Mouse (Mus musculus) forebrain, embryonic 15.5 days (tissue): ENCODE data around the gene Gm20696. TPM values are rescaled to one million over a fixed set of nuclear protein-coding genes. Genes with fewer than 3 reads are reported as not detected.

Experiments
- ATAC-seq: fragments of 200-750 bp; cut with Nextera tagmentation; replicated peaks from 2 replicates; pipeline ENCODE4 v1.8.0; 2017; ENCODE audit warnings: mild to moderate bottlenecking, moderate TSS enrichment, moderate library complexity
- H3K27ac ChIP-seq: fragments of 300-500 bp; sonication (generic); replicated peaks from 2 replicates; pipeline ENCODE4 v1.5.1; 2015; ENCODE audit warnings: mild to moderate bottlenecking, inconsistent platforms
- H3K27me3 ChIP-seq: fragments of 300-500 bp; sonication (generic); 2 replicates; pipeline ENCODE4 v1.6.1; 2015; ENCODE audit warnings: inconsistent platforms
- H3K36me3 ChIP-seq: fragments of 300-500 bp; sonication (generic); 2 replicates; pipeline ENCODE4 v1.6.1; 2015; ENCODE audit warnings: mild to moderate bottlenecking, inconsistent platforms
- H3K4me1 ChIP-seq: fragments of 300-500 bp; sonication (generic); 2 replicates; pipeline ENCODE4 v1.6.1; 2015; ENCODE audit warnings: inconsistent platforms
- H3K4me2 ChIP-seq: fragments of 300-500 bp; sonication (generic); replicated peaks from 2 replicates; pipeline ENCODE4 v1.6.1; 2015; ENCODE audit warnings: mild to moderate bottlenecking, inconsistent platforms
- H3K4me3 ChIP-seq: fragments of 300-500 bp; sonication (generic); 2 replicates; pipeline ENCODE4 v1.5.1; 2015; ENCODE audit warnings: mild to moderate bottlenecking, inconsistent platforms
- H3K9ac ChIP-seq: fragments of 300-500 bp; sonication (generic); replicated peaks from 2 replicates; pipeline ENCODE4 v1.6.1; 2015; ENCODE audit warnings: mild to moderate bottlenecking, inconsistent platforms
- H3K9me3 ChIP-seq: fragments of 300-500 bp; sonication (generic); 2 replicates; pipeline ENCODE4 v1.6.1; 2016; ENCODE audit warnings: inconsistent platforms
- WGBS: fragments of 180-500 bp; shearing (Covaris S2); methylation state at CpG from one replicate; pipeline ENCODE4 v1.1.7; 2015; ENCODE audit warnings: mixed read lengths; 5-methylcytosine and 5-hydroxymethylcytosine counted together
- polyA plus RNA-seq: library from polyadenylated mRNA; unstranded; fragments of >200 nt; fragmentation: Nextera tagmentation; extraction: Ambion mirVana; gene quantifications from 2 replicates; pipeline ENCODE4 v1.2.1, GENCODE M21; 2015

Gene Gm20696
- polyA plus RNA-seq, 1 experiment from 2014 or later: 5.8 TPM

GRCm38 (mm10) chr6:99372016-99372415 lies 294.6 kb downstream of the Gm20696 start:
- Histone ChIP-seq H3K27ac (no peak overlapping the region), H3K9me3 (no peaks in the 10 kb centered on the region), H3K4me2 (no peak overlapping the region), H3K27me3 (no peaks in the 10 kb centered on the region), H3K9ac (no peak overlapping the region), H3K4me1 (peaks cover 30% of the 10 kb centered on the region), H3K36me3 (no peaks in the 10 kb centered on the region), H3K4me3 (no peak overlapping the region)
- WGBS: 91% methylated on average over 6 of the region's 6 CpGs
- no peak for ATAC-seq

GRCm38 (mm10) chr6:99369931-99370330 lies 296.7 kb downstream of the Gm20696 start:
- Histone ChIP-seq H3K27ac (no peak overlapping the region), H3K4me1 (peaks cover 9% of the 10 kb centered on the region), H3K27me3 (no peaks in the 10 kb centered on the region), H3K9ac (no peak overlapping the region), H3K36me3 (no peaks in the 10 kb centered on the region), H3K4me3 (no peak overlapping the region), H3K4me2 (no peak overlapping the region), H3K9me3 (no peaks in the 10 kb centered on the region)
- WGBS: 82% methylated on average over 2 of the region's 2 CpGs
- ATAC-seq: no peak

- Histone ChIP-seq H3K9ac (no peak overlapping the region), H3K27me3 (no peaks in the 10 kb centered on the region), H3K4me1 (peaks cover 6% of the 10 kb centered on the region; the same call in 1 of the 2 replicates), H3K27ac (no peak overlapping the region), H3K4me3 (no peak overlapping the region), H3K36me3 (no peaks in the 10 kb centered on the region), H3K4me2 (no peak overlapping the region), H3K9me3 (no peaks in the 10 kb centered on the region)
- no peak for ATAC-seq
- WGBS: 81% methylated on average over 3 of the region's 3 CpGs
Measured at GRCm38 (mm10) chr6:99369156-99369555, 297.4 kb downstream of the Gm20696 start.

GRCm38 (mm10) chr6:99368118-99368753 lies 298.4 kb downstream of the Gm20696 start:
- Histone ChIP-seq H3K36me3 (no peaks in the 10 kb centered on the region), H3K9me3 (no peaks in the 10 kb centered on the region), H3K27ac (no peak overlapping the region), H3K4me1 (peaks cover 4% of the 10 kb centered on the region; the same call in 1 of the 2 replicates), H3K27me3 (no peaks in the 10 kb centered on the region), H3K4me2 (no peak overlapping the region), H3K4me3 (no peak overlapping the region), H3K9ac (no peak overlapping the region)
- WGBS: 90% methylated on average over 4 of the region's 4 CpGs
- no peak for ATAC-seq

- Histone ChIP-seq H3K9ac (no peak overlapping the region), H3K4me1 (peaks cover 4% of the 10 kb centered on the region; the same call in 1 of the 2 replicates), H3K4me3 (no peak overlapping the region), H3K4me2 (no peak overlapping the region), H3K27ac (peak overlapping the region; percentile 67), H3K36me3 (no peaks in the 10 kb centered on the region), H3K27me3 (no peaks in the 10 kb centered on the region), H3K9me3 (no peaks in the 10 kb centered on the region)
- WGBS: 54% methylated on average over 6 of the region's 6 CpGs
- no peak for ATAC-seq
Measured at GRCm38 (mm10) chr6:99364545-99364944, 302.1 kb downstream of the Gm20696 start.

- no peaks in the 10 kb centered on the region for H3K27me3 ChIP-seq
- no peak overlapping the region for H3K4me2 ChIP-seq
- no peak overlapping the region for H3K9ac ChIP-seq
- no peak overlapping the region for H3K27ac ChIP-seq
- no peak overlapping the region for H3K4me3 ChIP-seq
- no peak for ATAC-seq
- no peaks in the 10 kb centered on the region for H3K9me3 ChIP-seq
- no peaks in the 10 kb centered on the region for H3K36me3 ChIP-seq
- peaks cover 4% of the 10 kb centered on the region; the same call in 1 of the 2 replicates for H3K4me1 ChIP-seq
- 93% methylated on average over 4 of the region's 4 CpGs for WGBS
Measured at GRCm38 (mm10) chr6:99360581-99360980, 306.0 kb downstream of the Gm20696 start.

- no peaks in the 10 kb centered on the region for H3K9me3 ChIP-seq
- 81% methylated on average over 6 of the region's 6 CpGs for WGBS
- H3K36me3 ChIP-seq: no peaks in the 10 kb centered on the region
- H3K4me1 ChIP-seq: peaks cover 7% of the 10 kb centered on the region; the same call in 1 of the 2 replicates
- H3K4me2 ChIP-seq: no peak overlapping the region
- H3K27me3 ChIP-seq: no peaks in the 10 kb centered on the region
- no peak overlapping the region for H3K27ac ChIP-seq
- H3K9ac ChIP-seq: no peak overlapping the region
- no peak for ATAC-seq
- no peak overlapping the region for H3K4me3 ChIP-seq
Measured at GRCm38 (mm10) chr6:99359765-99360499, 306.7 kb downstream of the Gm20696 start.

- 89% methylated on average over 9 of the region's 9 CpGs for WGBS
- no peaks in the 10 kb centered on the region for H3K9me3 ChIP-seq
- H3K4me1 ChIP-seq: 0 out of 2 replicates have a peak, but pooled peaks cover 3% of the 10 kb centered on the region
- ATAC-seq: no peak
- H3K27me3 ChIP-seq: no peaks in the 10 kb centered on the region
- no peaks in the 10 kb centered on the region for H3K36me3 ChIP-seq
- no peak overlapping the region for H3K4me2 ChIP-seq
- H3K27ac ChIP-seq: no peak overlapping the region
- no peak overlapping the region for H3K9ac ChIP-seq
- no peak overlapping the region for H3K4me3 ChIP-seq
Measured at GRCm38 (mm10) chr6:99359036-99359698, 307.4 kb downstream of the Gm20696 start.

- H3K4me1 ChIP-seq: 0 out of 2 replicates have a peak, but pooled peaks cover 3% of the 10 kb centered on the region
- no peaks in the 10 kb centered on the region for H3K9me3 ChIP-seq
- no peaks in the 10 kb centered on the region for H3K36me3 ChIP-seq
- H3K4me2 ChIP-seq: no peak overlapping the region
- H3K27me3 ChIP-seq: no peaks in the 10 kb centered on the region
- H3K27ac ChIP-seq: no peak overlapping the region
- H3K9ac ChIP-seq: no peak overlapping the region
- WGBS: 95% methylated on average over 2 of the region's 2 CpGs
- no peak for ATAC-seq
- H3K4me3 ChIP-seq: no peak overlapping the region
Measured at GRCm38 (mm10) chr6:99357931-99358330, 308.7 kb downstream of the Gm20696 start.

GRCm38 (mm10) chr6:99354338-99354737 lies 312.3 kb downstream of the Gm20696 start:
- 75% methylated on average over 2 of the region's 2 CpGs for WGBS

GRCm38 (mm10) chr6:99353441-99353840 lies 313.2 kb downstream of the Gm20696 start:
- Histone ChIP-seq H3K36me3 (no peaks in the 10 kb centered on the region), H3K9me3 (no peaks in the 10 kb centered on the region), H3K9ac (no peak overlapping the region), H3K27ac (no peak overlapping the region), H3K4me3 (no peak overlapping the region), H3K4me1 (0 out of 2 replicates have a peak, but pooled peaks cover 3% of the 10 kb centered on the region), H3K4me2 (no peak overlapping the region), H3K27me3 (no peaks in the 10 kb centered on the region)
- WGBS: 83% methylated on average over 2 of the region's 2 CpGs
- ATAC-seq: no peak

More at GRCm38 (mm10) chr6:99354338-99354737, 312.3 kb downstream of the Gm20696 start:
- no peak for ATAC-seq
- Histone ChIP-seq H3K36me3 (no peaks in the 10 kb centered on the region), H3K4me1 (0 out of 2 replicates have a peak, but pooled peaks cover 3% of the 10 kb centered on the region), H3K27me3 (no peaks in the 10 kb centered on the region), H3K9ac (no peak overlapping the region), H3K9me3 (no peaks in the 10 kb centered on the region), H3K4me2 (no peak overlapping the region), H3K27ac (no peak overlapping the region), H3K4me3 (no peak overlapping the region)

GRCm38 (mm10) chr6:99350566-99350965 lies 316.0 kb downstream of the Gm20696 start:
- Histone ChIP-seq H3K27ac (no peak overlapping the region), H3K4me2 (no peak overlapping the region), H3K4me1 (peaks cover 11% of the 10 kb centered on the region), H3K9me3 (no peaks in the 10 kb centered on the region), H3K36me3 (no peaks in the 10 kb centered on the region), H3K9ac (no peak overlapping the region), H3K27me3 (no peaks in the 10 kb centered on the region), H3K4me3 (no peak overlapping the region)
- WGBS: 87% methylated on average over 3 of the region's 3 CpGs
- ATAC-seq: no peak
